Mouse (Mus musculus): Measurements from ENCODE around the gene Cyp1a2. TPM values are rescaled to one million over a fixed set of nuclear protein-coding genes. Genes with fewer than 3 reads are reported as not detected.

The Cyp1a2 gene
- polyA plus RNA-seq, 1 experiment from 2014 or later = not detected

DNA sequence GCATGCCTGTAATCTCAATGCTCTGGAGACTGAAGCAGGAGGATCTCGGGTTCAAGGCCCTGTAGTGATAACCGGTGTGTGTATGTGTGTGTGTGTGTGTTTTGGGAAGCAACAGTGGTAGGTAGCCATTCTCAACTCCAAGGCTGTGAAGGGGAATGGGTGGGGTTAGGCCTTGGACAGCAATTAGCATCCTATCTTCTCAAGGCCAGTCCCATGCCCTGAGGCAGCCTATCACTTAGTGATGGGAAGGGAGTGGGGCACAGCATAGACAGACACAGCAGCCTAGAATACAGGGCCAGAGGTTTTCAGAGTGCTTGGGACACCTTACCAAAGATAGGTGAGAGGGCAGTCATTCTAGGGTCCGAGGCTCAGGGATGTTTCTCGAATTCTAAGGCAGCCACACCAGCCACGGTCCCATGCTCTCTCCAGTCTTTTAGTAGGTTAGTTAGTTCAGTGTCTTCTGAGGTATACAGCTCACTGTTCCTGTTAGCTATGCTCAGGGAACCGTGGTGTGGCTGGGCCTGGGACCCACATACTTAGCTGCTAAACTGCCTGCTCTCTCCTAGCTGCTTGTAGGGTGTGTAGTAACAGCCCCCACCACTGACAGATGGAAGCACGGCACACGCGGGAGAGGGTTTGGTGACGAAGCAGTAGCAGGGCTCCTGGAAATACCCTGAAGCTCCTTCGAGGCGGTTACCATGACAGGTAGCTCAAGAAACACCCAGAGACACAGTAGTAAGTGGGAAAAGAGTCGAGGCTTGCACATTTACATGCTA lies 41.5 kb downstream of the Cyp1a2 start:
- WGBS = 88% methylated on average over 13 of the region's 13 CpGs
- Histone ChIP-seq H3K36me3 (ENCODE audit: control insufficient read depth, insufficient read depth, low read length) (no peaks in the 10 kb centered on the region), H3K27me3 (ENCODE audit: control insufficient read depth, insufficient read depth, low read length) (no peaks in the 10 kb centered on the region), H3K4me3 (ENCODE audit: low read depth, low read length) (no peak overlapping the region), H3K9me3 (ENCODE audit: control insufficient read depth, low read length) (no peaks in the 10 kb centered on the region), H3K27ac (replicated peaks; ENCODE audit: low read depth, low read length) (no peak overlapping the region), H3K4me1 (ENCODE audit: control insufficient read depth, insufficient read depth, low read length) (peaks cover 62% of the 10 kb centered on the region), H3K9ac (ENCODE audit: low read length) (no peak overlapping the region), H3K4me2 (ENCODE audit: low read depth, severe bottlenecking) (no peak overlapping the region)
- no peak for DNase-seq (ENCODE audit: low spot score)
- ATAC-seq (ENCODE audit: insufficient number of reproducible peaks, low FRiP score, low TSS enrichment, low read depth) = no peak

GRCm38 (mm10) chr9:57641022-57641421 lies 42.5 kb downstream of the Cyp1a2 start:
- Histone ChIP-seq H3K9ac (ENCODE audit: low read length) (no peak overlapping the region; the same call in 1 of the 2 replicates), H3K4me2 (ENCODE audit: low read depth, severe bottlenecking) (0 out of 2 replicates have a peak overlapping the region, but pooled peaks have one; percentile 41), H3K4me3 (ENCODE audit: low read depth, low read length) (no peak overlapping the region), H3K9me3 (ENCODE audit: control insufficient read depth, low read length) (no peaks in the 10 kb centered on the region), H3K36me3 (ENCODE audit: control insufficient read depth, insufficient read depth, low read length) (no peaks in the 10 kb centered on the region), H3K27ac (replicated peaks; ENCODE audit: low read depth, low read length) (no peak overlapping the region; the same call in 1 of the 2 replicates), H3K4me1 (ENCODE audit: control insufficient read depth, insufficient read depth, low read length) (peaks cover 62% of the 10 kb centered on the region), H3K27me3 (ENCODE audit: control insufficient read depth, insufficient read depth, low read length) (no peaks in the 10 kb centered on the region)
- ATAC-seq (ENCODE audit: insufficient number of reproducible peaks, low FRiP score, low TSS enrichment, low read depth) (no peak), DNase-seq (ENCODE audit: low spot score) (no peak)
- WGBS = 85% methylated on average over 1 of the region's 1 CpGs

- DNase-seq (ENCODE audit: low spot score) (no peak), ATAC-seq (ENCODE audit: insufficient number of reproducible peaks, low FRiP score, low TSS enrichment, low read depth) (no peak)
- H3K4me3 ChIP-seq (ENCODE audit: low read depth, low read length) = no peak overlapping the region
- H3K9me3 ChIP-seq (ENCODE audit: control insufficient read depth, low read length) = no peaks in the 10 kb centered on the region
- H3K36me3 ChIP-seq (ENCODE audit: control insufficient read depth, insufficient read depth, low read length) = no peaks in the 10 kb centered on the region
- peak overlapping the region; percentile 41 for H3K4me2 ChIP-seq (ENCODE audit: low read depth, severe bottlenecking)
- H3K27me3 ChIP-seq (ENCODE audit: control insufficient read depth, insufficient read depth, low read length) = no peaks in the 10 kb centered on the region
- peak overlapping the region; percentile 2; the same call in 1 of the 2 replicates for H3K9ac ChIP-seq (ENCODE audit: low read length)
- 15% methylated on average over 15 of the region's 15 CpGs for WGBS
- H3K4me1 ChIP-seq (ENCODE audit: control insufficient read depth, insufficient read depth, low read length) = peaks cover 62% of the 10 kb centered on the region
- H3K27ac ChIP-seq (replicated peaks; ENCODE audit: low read depth, low read length) = peak overlapping the region; percentile 91
Measured at GRCm38 (mm10) chr9:57640384-57640783, 43.1 kb downstream of the Cyp1a2 start.

DNA sequence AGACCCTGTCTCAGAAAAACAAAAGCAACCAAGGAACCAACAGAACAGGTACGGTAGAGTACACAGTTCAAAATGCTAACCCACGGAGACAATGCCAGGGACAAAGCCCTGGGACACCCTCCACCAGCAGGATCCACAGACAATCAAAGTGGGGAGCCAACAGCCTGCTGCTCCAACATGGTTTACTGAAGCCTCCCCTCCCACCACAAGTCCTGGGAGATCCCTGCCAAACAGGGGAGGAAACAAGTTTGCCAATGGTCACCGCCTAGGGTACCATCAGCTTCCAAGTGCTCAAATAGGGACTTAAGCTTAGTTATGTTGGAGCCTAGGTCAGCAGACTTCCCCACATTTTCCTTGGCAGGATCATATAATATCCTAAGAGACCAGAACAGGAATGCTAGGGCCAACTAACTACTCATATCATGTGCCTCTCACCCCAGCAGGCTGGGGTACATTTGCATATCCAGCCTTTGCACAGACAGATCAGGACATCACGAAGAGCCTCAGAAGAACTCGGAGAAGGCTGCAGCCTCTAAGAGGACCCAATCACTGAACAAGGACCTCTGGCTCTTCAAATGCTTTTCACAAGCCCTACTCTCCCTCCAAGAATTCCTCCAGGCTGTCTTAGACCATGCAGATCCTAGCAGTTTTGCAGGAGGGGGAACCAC lies 43.7 kb downstream of the Cyp1a2 start:
- Histone ChIP-seq H3K4me2 (ENCODE audit: low read depth, severe bottlenecking) (peak overlapping the region; percentile 41), H3K27ac (replicated peaks; ENCODE audit: low read depth, low read length) (peak overlapping the region; percentile 91), H3K4me1 (ENCODE audit: control insufficient read depth, insufficient read depth, low read length) (peaks cover 62% of the 10 kb centered on the region), H3K9ac (ENCODE audit: low read length) (peak overlapping the region; percentile 2; the same call in 1 of the 2 replicates), H3K4me3 (ENCODE audit: low read depth, low read length) (no peak overlapping the region), H3K9me3 (ENCODE audit: control insufficient read depth, low read length) (no peaks in the 10 kb centered on the region), H3K36me3 (ENCODE audit: control insufficient read depth, insufficient read depth, low read length) (no peaks in the 10 kb centered on the region), H3K27me3 (ENCODE audit: control insufficient read depth, insufficient read depth, low read length) (no peaks in the 10 kb centered on the region)
- no peak for DNase-seq (ENCODE audit: low spot score)
- ATAC-seq (ENCODE audit: insufficient number of reproducible peaks, low FRiP score, low TSS enrichment, low read depth) = no peak
- 81% methylated on average over 5 of the region's 5 CpGs for WGBS

GRCm38 (mm10) chr9:57638651-57639459 lies 44.6 kb downstream of the Cyp1a2 start:
- Histone ChIP-seq H3K27me3 (ENCODE audit: control insufficient read depth, insufficient read depth, low read length) (no peaks in the 10 kb centered on the region), H3K9me3 (ENCODE audit: control insufficient read depth, low read length) (no peaks in the 10 kb centered on the region), H3K27ac (replicated peaks; ENCODE audit: low read depth, low read length) (peak overlapping the region; percentile 91), H3K4me3 (ENCODE audit: low read depth, low read length) (peak overlapping the region; percentile 15; the same call in 1 of the 2 replicates), H3K4me1 (ENCODE audit: control insufficient read depth, insufficient read depth, low read length) (peaks cover 58% of the 10 kb centered on the region), H3K36me3 (ENCODE audit: control insufficient read depth, insufficient read depth, low read length) (no peaks in the 10 kb centered on the region; the same call in 1 of the 2 replicates), H3K9ac (ENCODE audit: low read length) (peak overlapping the region; percentile 45), H3K4me2 (ENCODE audit: low read depth, severe bottlenecking) (peak overlapping the region; percentile 41)
- 0 out of 2 replicates have a peak, but pooled peaks have one; percentile 19 for ATAC-seq (ENCODE audit: insufficient number of reproducible peaks, low FRiP score, low TSS enrichment, low read depth)
- no peak for DNase-seq (ENCODE audit: low spot score)
- WGBS = 22% methylated on average over 8 of the region's 8 CpGs

DNA sequence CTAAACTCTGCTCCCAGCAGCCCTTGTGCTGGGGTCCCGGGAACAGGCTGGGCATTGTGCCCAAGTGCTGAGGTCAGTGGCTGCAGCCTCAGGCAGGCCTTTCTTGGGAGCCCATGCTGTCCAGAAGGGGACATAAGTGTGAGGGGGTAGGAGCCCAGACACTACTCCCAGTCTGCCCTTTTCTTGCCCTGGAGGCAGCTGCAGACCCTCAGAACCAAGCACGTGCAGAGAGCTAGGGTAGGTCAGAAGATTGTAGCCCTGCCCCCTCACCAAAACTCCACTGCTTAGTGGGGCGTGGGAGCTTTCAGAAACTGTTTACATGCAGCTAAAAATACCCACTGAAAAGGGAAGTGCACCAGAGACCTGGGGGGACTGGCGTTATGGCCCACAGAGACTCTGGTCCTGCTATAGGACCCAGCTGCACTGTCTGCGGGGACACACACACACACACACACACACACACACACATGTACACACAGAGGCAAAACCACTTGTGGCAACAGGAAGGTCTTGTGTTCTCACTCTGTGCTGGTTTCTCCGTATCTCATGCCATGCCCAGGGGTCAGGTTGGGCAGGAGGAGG lies 45.7 kb downstream of the Cyp1a2 start:
- Histone ChIP-seq H3K9me3 (ENCODE audit: control insufficient read depth, low read length) (no peaks in the 10 kb centered on the region), H3K4me2 (ENCODE audit: low read depth, severe bottlenecking) (peak overlapping the region; percentile 41; the same call in 1 of the 2 replicates), H3K4me1 (ENCODE audit: control insufficient read depth, insufficient read depth, low read length) (peaks cover 51% of the 10 kb centered on the region), H3K36me3 (ENCODE audit: control insufficient read depth, insufficient read depth, low read length) (no peaks in the 10 kb centered on the region; the same call in 1 of the 2 replicates), H3K9ac (ENCODE audit: low read length) (no peak overlapping the region; the same call in 1 of the 2 replicates), H3K27ac (replicated peaks; ENCODE audit: low read depth, low read length) (peak overlapping the region; percentile 91), H3K4me3 (ENCODE audit: low read depth, low read length) (no peak overlapping the region), H3K27me3 (ENCODE audit: control insufficient read depth, insufficient read depth, low read length) (no peaks in the 10 kb centered on the region)
- no peak for DNase-seq (ENCODE audit: low spot score)
- no peak for ATAC-seq (ENCODE audit: insufficient number of reproducible peaks, low FRiP score, low TSS enrichment, low read depth)
- 46% methylated on average over 6 of the region's 6 CpGs for WGBS

- Histone ChIP-seq H3K4me1 (ENCODE audit: control insufficient read depth, insufficient read depth, low read length) (peaks cover 51% of the 10 kb centered on the region), H3K9ac (ENCODE audit: low read length) (no peak overlapping the region), H3K4me2 (ENCODE audit: low read depth, severe bottlenecking) (peak overlapping the region; percentile 10; the same call in 1 of the 2 replicates), H3K4me3 (ENCODE audit: low read depth, low read length) (no peak overlapping the region), H3K27ac (replicated peaks; ENCODE audit: low read depth, low read length) (peak overlapping the region; percentile 91), H3K36me3 (ENCODE audit: control insufficient read depth, insufficient read depth, low read length) (no peaks in the 10 kb centered on the region; the same call in 1 of the 2 replicates), H3K9me3 (ENCODE audit: control insufficient read depth, low read length) (no peaks in the 10 kb centered on the region), H3K27me3 (ENCODE audit: control insufficient read depth, insufficient read depth, low read length) (no peaks in the 10 kb centered on the region)
- ATAC-seq (ENCODE audit: insufficient number of reproducible peaks, low FRiP score, low TSS enrichment, low read depth) (no peak), DNase-seq (ENCODE audit: low spot score) (no peak)
- WGBS = 79% methylated on average over 3 of the region's 3 CpGs
Measured at GRCm38 (mm10) chr9:57637272-57637671, 46.2 kb downstream of the Cyp1a2 start.

All from limb, embryonic 11.5 days (tissue).